11 mouse cellular contexts compared by ENCODE assay signal in genomic region chr17:84163066-84163785, GRCm38 (mm10). TPM values are rescaled to one million over a fixed set of nuclear protein-coding genes. Genes with fewer than 3 reads are reported as not detected.
A peak's percentile ranks its signal among the peaks of the same experiment; 100 is the strongest.
DNase-seq lines count a peak whose midpoint lies in the region; ATAC-seq lines count a peak whose summit lies in the region.
"Had no signal": no experiment of that assay in that cellular context is flagged by ENCODE, and none has a peak within 500 bp of the region (broad histone marks: within the 10 kb centered on the region; RNA-seq: fewer than 3 reads in every experiment).

No protein-coding gene starts in this region.

- no peaks in the 10 kb centered on the region for H3K9me3 ChIP-seq in liver, embryonic 13.5 days (replicated peaks)
- no peaks in the 10 kb centered on the region for H3K9me3 ChIP-seq in forebrain, embryonic 11.5 days (ENCODE audit: control insufficient read depth, low read length)
- H3K9me3 ChIP-seq: midbrain, embryonic 15.5 days had no signal

- no peak overlapping the region for H3K9ac ChIP-seq in liver, embryonic 13.5 days
- no peak overlapping the region for H3K9ac ChIP-seq in forebrain, embryonic 11.5 days (ENCODE audit: low read length)
- H3K9ac ChIP-seq: hindbrain, embryonic 14.5 days; midbrain, embryonic 15.5 days had no signal

- H3K4me3 ChIP-seq in liver, embryonic 13.5 days (replicated peaks): no peak overlapping the region
- no peak overlapping the region for H3K4me3 ChIP-seq in forebrain, embryonic 11.5 days (ENCODE audit: low read depth, low read length)
- H3K4me3 ChIP-seq: midbrain, embryonic 15.5 days had no signal

- H3K4me2 ChIP-seq in liver, embryonic 13.5 days: no peak overlapping the region
- H3K4me2 ChIP-seq in forebrain, embryonic 11.5 days (ENCODE audit: low read depth, low read length, severe bottlenecking): no peak overlapping the region
- H3K4me2 ChIP-seq: hindbrain, embryonic 14.5 days; midbrain, embryonic 15.5 days had no signal

- H3K27ac ChIP-seq in liver, embryonic 13.5 days: 0 out of 2 replicates have a peak overlapping the region, but pooled peaks have one; percentile 68
- no peak overlapping the region for H3K27ac ChIP-seq in forebrain, embryonic 11.5 days (ENCODE audit: low read depth, low read length)
- H3K27ac ChIP-seq: hindbrain, embryonic 14.5 days; midbrain, embryonic 15.5 days had no signal

- H3K27me3 ChIP-seq in liver, embryonic 13.5 days: no peaks in the 10 kb centered on the region
- H3K27me3 ChIP-seq in forebrain, embryonic 11.5 days (ENCODE audit: control insufficient read depth, insufficient read depth, low read length): no peaks in the 10 kb centered on the region
- H3K27me3 ChIP-seq: midbrain, embryonic 15.5 days; Patski had no signal

- DNase-seq in adrenal gland, postnatal 10 days: peak; percentile 1
- DNase-seq in adrenal gland, adult 8-10 months: no peak
- DNase-seq in kidney, postnatal 25 days: peak; percentile 0 to 21
- no peak for DNase-seq in kidney, adult 18-20 months
- DNase-seq in CD4-positive, CD25-positive, alpha-beta regulatory T cell, adult 2 months (ENCODE audit: low read depth, low spot score): peak; percentile 65
- DNase-seq in liver, embryonic 13.5 days: no peak
- no peak for DNase-seq in embryo, embryonic 9.5 days (ENCODE audit: extremely low spot score)
- no peak for DNase-seq in forebrain, embryonic 11.5 days (ENCODE audit: low spot score)

- peaks cover 59% of the 10 kb centered on the region for H3K4me1 ChIP-seq in liver, embryonic 13.5 days (replicated peaks)
- no peaks in the 10 kb centered on the region for H3K4me1 ChIP-seq in forebrain, embryonic 11.5 days (replicated peaks; ENCODE audit: control insufficient read depth, insufficient read depth, low read length)
- H3K4me1 ChIP-seq: midbrain, embryonic 15.5 days had no signal

- ATAC-seq in liver, embryonic 13.5 days (ENCODE audit: low read depth): no peak
- ATAC-seq in forebrain, embryonic 11.5 days (replicated peaks; ENCODE audit: low FRiP score): no peak
- ATAC-seq: midbrain, embryonic 15.5 days; Patski had no signal

- WGBS in liver, embryonic 13.5 days (ENCODE audit: insufficient replicate concordance): 69% methylated on average over 12 of the region's 12 CpGs
- 85% methylated on average over 12 of the region's 12 CpGs for WGBS in forebrain, embryonic 11.5 days

- no peaks in the 10 kb centered on the region for H3K36me3 ChIP-seq in liver, embryonic 13.5 days
- no peaks in the 10 kb centered on the region for H3K36me3 ChIP-seq in forebrain, embryonic 11.5 days (ENCODE audit: control insufficient read depth, insufficient read depth, low read length)
- H3K36me3 ChIP-seq: midbrain, embryonic 15.5 days had no signal

RNA-seq across cellular contexts. Expression of gene Zfp36l2, which starts 24.5 kb away (rescaled TPM):
- 100 to 1,000 TPM in 1 of 2 experiments, 10 to 100 TPM in 1; 67.0 to 122 TPM for total RNA-seq in adrenal gland, postnatal 10 days (2021)
- 10 to 100 TPM; 52.8 to 74.4 (median 54.2) TPM for total RNA-seq in adrenal gland, adult 8-10 months (2022)
- polyA plus RNA-seq in liver, embryonic 13.5 days (2015; fragmentation: Nextera tagmentation; extraction: Ambion mirVana): 8.9 and 10.0 TPM in 2 replicates
- polyA plus RNA-seq in forebrain, embryonic 11.5 days (2014; fragmentation: Nextera tagmentation; extraction: Ambion mirVana): 11.9 and 15.3 TPM in 2 replicates

Comparison
In these comparisons a context has a peak if more than half of its experiments do, and no peak if none do; other contexts are left out.
1. DNase-seq: peak in adrenal gland, postnatal 10 days (single experiment), kidney, postnatal 25 days (2 of 2) and CD4-positive, CD25-positive, alpha-beta regulatory T cell, adult 2 months (single experiment); none in adrenal gland, adult 8-10 months (single experiment), kidney, adult 18-20 months (single experiment), liver, embryonic 13.5 days (single experiment), embryo, embryonic 9.5 days (single experiment) and forebrain, embryonic 11.5 days (single experiment).